Mouse (Mus musculus) G1E (cell line): ENCODE results near the gene Zdhhc12.

Experiments used
- CTCF ChIP-seq: IDR thresholded peaks from 2 replicates; pipeline ENCODE4 v1.5.1; 2012; ENCODE audit warnings: low read depth, low read length, inconsistent platforms, mixed read lengths
- GATA1 ChIP-seq: IDR thresholded peaks from 2 replicates; pipeline ENCODE4 v1.6.1; 2012; ENCODE audit warnings: borderline replicate concordance, low read length, inconsistent platforms, mixed read lengths
- TAL1 ChIP-seq: conservative IDR thresholded peaks from 2 replicates; pipeline ENCODE4 v1.6.1; 2012; ENCODE audit warnings: low read depth, low read length, inconsistent platforms, mixed read lengths

GRCm38 (mm10) chr2:30087310-30087709, 6.1 kb downstream of the Zdhhc12 start:
- TF ChIP-seq TAL1 (no peak), CTCF (no peak), GATA1 (no peak)
